Mouse (Mus musculus) hematopoietic stem cell, adult 5-6 weeks (primary cell): ENCODE measurements around the gene Paxx. TPM values are rescaled to one million over a fixed set of nuclear protein-coding genes. Genes with fewer than 3 reads are reported as not detected.

Source experiments
- ATAC-seq, 2 experiments: fragments of 125-278 bp in 1 of 2; replicated peaks in 1 of 2; 2 replicates each; pipeline ENCODE4 v1.8.0; 2016 to 2017; ENCODE audit warnings: inconsistent platforms in 2 of 2, mild to moderate bottlenecking in 2 of 2, moderate number of reproducible peaks in 2 of 2, low read depth in 1 of 2, moderate TSS enrichment in 1 of 2; ENCODE audit not compliant: low FRiP score in 2 of 2, poor library complexity in 2 of 2, severe bottlenecking in 2 of 2, insufficient read depth in 1 of 2, low TSS enrichment in 1 of 2
- total RNA-seq: library from RNA; stranded (forward); fragments of 172-1452, 232-1000 nt; gene quantifications from 2 replicates; pipeline ENCODE4 v1.2.3, GENCODE M21; 2017

Paxx gene
- 27.5 and 28.0 TPM in 2 replicates for total RNA-seq

DNA sequence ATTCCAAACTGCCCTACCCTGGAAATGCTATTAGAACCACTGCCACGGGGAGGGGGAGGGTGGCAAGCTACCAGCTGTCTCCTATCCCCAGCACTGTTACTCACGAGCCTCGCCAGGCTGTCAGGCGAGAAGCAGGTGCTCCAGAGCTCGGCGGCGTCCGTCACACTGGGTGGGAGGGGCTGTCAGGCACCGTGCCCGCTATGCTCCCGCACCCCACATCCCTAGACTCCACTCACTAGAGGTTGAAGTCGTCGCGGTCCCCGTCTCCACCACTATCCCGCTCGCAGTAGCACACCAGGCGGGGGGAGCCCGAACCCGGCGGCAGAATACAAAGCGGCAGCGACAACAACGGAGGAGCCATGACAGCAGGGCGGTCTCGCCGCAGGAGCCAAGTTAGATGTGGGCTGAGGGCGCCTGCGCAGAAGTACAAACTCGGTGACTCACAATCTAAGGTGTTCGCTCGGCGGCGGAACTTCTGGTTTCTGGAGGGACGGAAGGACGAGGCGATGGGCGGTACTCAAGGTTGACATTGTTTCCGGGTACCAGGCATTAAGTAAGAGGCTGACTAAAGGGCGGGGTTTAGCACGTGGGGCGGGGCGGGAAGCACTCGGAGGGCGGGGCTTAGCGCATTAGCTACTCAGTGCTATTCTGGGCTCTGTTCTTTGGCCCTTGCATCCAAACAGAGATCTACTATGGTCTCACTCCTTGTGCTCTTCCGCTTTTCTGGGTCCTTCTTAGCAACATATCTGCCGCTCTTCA is at the start of gene Paxx:
Paxx (minus strand) TSS at position 544 of the 759 bp plus-strand sequence.
- peak; percentile 77 to 92 for ATAC-seq

GRCm38 (mm10) chr2:25509912-25510311 is 49.0 kb upstream of the Paxx start:
- ATAC-seq = no peak

DNA sequence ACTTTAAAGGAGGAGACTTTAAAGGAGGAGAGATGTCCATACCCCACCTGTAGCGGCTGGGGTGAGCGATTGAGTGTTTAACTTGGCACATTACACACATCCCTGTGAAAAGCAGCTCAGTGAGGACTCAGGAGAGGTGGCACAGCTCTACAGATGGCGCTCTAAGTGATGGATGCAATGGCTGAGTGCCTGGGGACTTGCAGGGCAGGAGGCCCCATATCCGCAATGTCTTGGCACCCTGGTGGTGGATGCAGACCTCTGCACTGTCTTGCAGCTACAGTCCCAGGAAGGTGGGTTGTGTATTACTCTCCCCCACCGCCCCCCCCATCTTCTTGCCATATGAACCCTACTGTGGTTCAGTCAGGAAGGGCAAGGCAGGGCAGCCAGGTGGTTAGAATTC is 46.1 kb upstream of the Paxx start:
- ATAC-seq = peak; percentile 73 to 74

GRCm38 (mm10) chr2:25505860-25506259 is 45.0 kb upstream of the Paxx start:
- no peak for ATAC-seq

DNA sequence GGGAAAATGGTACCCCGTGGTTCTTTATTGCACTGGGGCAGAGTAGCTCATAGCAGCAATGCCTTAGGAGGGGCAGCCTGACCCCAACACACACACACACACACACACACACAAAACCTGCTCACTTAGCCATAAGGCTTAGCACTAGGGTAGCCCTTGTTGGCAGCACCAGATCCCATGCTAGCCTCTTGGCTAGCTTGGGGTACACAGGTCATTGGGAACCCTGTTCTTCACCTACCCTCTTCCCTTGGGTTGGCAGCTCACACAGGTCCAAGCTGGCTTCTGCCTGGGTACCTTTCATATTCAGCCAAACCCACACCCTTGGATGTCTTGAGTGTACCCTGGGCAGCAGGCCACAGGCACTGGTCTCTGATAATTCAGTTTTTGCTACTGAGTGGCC is 44.1 kb upstream of the Paxx start:
- ATAC-seq = no peak

DNA sequence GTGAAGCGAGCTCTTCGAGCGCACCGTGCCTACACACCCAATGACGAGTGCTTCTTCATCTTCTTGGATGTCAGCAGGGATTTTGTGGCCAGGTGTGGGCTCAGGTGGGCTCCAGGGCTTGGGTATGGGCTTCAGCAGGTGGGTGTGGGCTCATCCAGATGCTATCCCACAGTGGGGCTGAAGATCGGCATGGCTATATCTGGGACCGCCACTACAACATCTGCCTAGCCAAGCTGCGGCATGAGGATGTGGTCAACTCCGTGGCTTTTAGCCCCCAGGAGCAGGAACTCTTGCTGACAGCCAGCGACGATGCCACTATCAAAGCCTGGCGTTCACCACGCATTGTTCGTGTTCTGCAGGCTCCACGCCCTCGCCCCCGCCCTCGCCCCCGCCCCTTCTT is 43.6 kb upstream of the Paxx start:
- no peak for ATAC-seq

DNA sequence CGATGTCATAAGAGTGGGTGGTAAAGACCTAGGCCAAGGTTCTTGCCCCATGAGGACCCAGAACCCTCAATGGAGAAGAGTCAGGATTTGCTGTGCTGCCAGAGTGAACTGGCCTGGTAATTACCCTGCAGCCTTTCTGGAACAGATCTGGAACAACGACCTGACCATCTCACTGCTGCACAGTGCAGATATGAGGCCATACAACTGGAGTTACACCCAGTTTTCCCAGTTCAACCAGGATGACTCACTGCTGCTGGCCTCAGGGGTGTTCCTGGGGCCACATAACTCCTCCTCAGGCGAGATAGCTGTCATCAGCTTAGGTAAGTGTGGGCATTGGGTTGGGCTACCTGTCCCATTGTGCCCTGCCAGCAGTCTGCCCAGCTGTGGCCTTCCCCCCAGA is 41.8 kb upstream of the Paxx start:
- ATAC-seq = no peak

DNA sequence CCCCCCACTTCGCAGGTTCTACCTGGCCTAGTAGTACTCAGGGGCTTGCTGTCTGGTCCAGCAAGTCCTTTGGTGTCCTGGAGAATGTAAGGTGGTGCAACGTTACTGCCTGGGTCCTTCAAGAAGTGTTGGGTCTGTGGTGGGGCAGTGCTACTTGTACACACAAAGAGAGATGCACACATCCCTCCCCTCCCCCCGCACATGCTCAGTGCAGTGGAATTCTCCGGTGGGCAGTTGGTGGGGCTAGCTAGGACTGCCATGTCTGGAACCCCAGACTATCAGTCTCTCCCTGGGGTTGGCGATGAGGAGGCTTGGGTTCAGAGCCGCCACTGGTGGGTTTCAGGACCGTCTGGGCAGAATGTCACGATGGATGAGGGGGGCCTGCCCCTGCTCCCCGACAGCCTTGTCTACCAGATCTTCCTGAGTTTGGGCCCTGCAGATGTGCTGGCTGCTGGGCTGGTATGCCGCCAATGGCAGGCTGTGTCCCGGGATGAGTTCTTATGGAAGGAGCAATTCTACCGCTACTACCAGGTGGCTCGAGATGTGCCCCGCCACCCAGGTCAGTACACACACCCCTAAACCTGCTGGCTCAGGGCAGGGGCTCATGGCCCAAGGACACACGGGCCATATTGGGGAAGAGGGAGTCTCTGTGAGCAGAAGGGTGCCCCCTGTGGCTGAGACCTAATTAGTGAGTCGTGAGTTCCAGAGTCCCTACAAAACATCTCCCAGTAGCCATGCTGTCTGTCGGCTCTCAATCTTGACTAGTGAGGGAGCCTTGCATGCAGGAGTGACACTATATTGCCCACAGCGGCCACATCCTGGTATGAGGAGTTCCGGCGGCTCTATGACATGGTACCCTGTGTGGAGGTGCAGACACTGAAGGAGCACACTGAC is 40.9 kb upstream of the Paxx start, which contains the start of gene C8g:
C8g (minus strand) TSS at position 127 of the 894 bp plus-strand sequence.
- no peak for ATAC-seq

- peak; percentile 73 to 81 for ATAC-seq
Observed at GRCm38 (mm10) chr2:25500576-25501405, 39.9 kb upstream of the Paxx start, which contains the start of gene Fbxw5. Gene Fbxw5, plus strand, starts transcription at chr2:25500750.

DNA sequence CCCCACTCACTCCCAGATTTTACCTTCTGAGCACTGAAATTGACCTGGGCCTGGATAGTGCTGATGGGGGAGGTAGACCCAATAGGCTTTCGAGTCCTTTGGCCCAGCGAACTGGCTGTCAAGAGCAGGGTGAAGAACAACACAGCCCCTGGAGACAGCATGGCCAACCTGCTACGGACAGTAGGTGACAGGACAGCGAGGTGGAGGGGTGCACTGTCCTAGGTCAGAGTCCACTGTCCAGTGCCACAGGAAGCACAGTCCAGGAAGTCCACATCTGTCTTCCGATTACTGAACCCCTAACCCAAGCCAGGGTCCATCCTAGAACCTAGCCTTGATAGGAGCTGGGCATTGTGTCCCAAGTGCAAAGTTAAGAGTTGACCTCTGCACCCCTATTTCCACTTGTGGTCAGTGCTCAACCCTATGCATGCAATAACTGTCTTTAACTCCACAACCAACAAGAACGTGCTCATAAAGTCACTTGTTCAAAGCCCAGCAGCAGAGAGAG is 39.2 kb upstream of the Paxx start:
- no peak for ATAC-seq

GRCm38 (mm10) chr2:25498622-25499478 is 38.0 kb upstream of the Paxx start:
- no peak for ATAC-seq

- peak; percentile 24 to 38; a peak in 1 of 4 replicates for ATAC-seq
Observed at GRCm38 (mm10) chr2:25497846-25498575, 37.1 kb upstream of the Paxx start.

DNA sequence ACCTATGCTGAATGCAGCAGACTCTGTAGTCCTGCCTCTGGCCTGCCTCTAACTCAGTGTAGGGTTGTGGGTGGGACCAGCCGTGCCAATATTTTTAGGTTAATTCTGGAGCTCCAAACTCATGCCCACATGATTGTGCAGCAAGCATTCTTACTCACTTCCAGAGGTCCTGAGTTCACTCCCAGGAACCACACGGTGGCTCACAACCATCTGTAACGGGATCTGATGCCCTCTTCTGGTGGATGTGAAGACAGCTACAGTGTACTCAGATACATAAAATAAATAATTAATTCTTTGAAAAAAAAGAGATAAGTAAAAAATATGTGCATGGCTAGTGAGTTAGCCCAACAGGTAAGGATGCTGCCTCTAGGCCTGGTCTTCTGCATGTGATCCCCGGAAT is 35.6 kb upstream of the Paxx start:
- ATAC-seq = no peak

DNA sequence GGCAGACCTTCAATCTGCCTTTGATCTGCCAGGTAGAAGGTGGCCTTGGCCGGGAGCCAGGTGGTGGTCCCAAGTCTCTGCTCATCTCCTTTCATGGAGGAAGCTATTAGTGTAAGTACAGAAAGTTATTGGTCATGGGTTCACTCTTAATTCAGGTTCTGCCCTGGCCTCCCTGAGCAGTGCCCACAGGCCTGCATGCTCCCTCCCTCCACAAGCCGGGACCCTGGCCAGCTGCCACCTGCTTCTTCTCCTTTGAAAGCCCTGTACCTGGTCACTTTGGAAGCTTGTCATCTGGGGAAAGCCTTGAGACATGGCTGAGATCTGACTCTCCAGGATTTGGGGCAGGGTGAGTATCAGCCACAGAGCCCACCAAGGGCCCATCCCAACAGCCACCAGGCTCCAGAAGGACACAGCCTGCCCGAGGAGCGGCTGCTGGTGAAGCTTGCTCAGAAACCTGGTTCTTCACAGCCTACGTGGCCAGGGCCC is 32.6 kb upstream of the Paxx start, which contains the start of gene Lcn12:
Lcn12 (minus strand) TSS at position 436 of the 486 bp plus-strand sequence.
- no peak for ATAC-seq

DNA sequence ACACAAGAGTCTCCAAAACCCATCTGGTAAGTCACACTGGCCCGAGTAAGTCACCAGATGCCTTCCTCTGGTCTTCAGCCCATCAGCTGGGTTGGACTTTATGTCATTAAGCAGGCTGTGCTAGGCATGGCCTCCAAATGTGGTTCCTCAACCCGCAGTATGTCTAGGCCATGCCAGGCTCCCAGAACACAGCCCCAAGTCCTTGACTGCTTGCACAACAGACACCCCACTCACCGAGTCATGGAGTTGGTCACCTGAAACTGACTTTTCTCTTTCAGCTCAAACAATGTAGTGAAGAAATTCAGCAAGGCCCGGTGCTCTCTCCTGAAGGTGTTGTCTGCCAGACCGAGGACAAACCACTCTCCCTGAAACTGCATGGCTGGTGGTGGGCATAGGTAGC is 32.1 kb upstream of the Paxx start:
- ATAC-seq = no peak

DNA sequence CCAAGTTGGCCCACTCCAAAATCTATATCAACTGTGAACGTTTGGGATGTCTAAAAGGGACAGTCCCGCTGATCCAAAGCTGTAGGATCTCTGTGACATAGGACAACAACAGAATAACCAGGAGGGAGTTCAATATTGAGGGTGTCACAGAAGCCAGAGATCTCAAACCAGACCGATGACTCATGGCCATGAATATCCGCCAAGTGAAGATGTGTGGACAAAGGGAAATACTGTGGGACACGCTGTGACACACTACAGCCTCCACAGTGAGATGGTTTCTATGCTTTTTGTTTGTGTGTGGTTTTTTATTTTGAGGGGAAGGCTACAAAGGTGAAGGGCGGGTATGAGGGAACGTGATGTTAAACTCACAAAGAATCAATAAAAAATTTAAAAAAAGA is 27.8 kb upstream of the Paxx start:
- no peak for ATAC-seq
